Mouse (Mus musculus) heart, postnatal 25 days (tissue): ENCODE measurements at regions not wholly inside any gene's neighbourhood (a gene's known extent, or its start where the extent isn't known, plus 50 kb on each side); places are given as distances from the start of the nearest gene placed in this dataset.

Experiments used
- DNase-seq: peaks from one replicate; pipeline ENCODE4 v3.0.0; 2022; ENCODE audit warnings: low spot score
- intact Hi-C: fragments of 180-260 bp; cut with DNase I; formaldehyde crosslinking; loops from one replicate; pipeline ENCODE4 v1.15.1; 2025

- intact Hi-C loops, result no loop called here
- no peak for DNase-seq
Observed at GRCm38 (mm10) chr6:88964071-88964470, 62.0 kb downstream of the Tpra1 start.

- intact Hi-C loops, result no loop called here
- DNase-seq, result no peak
Observed at GRCm38 (mm10) chr6:88964911-88965310, 62.9 kb downstream of the Tpra1 start.

- intact Hi-C loops, result no loop called here
Observed at GRCm38 (mm10) chr6:88965361-88966226, 63.5 kb downstream of the Tpra1 start.

GRCm38 (mm10) chr6:88966501-88966900 is 64.5 kb downstream of the Tpra1 start:
- no peak for DNase-seq
- intact Hi-C loops, result no loop called here

More at GRCm38 (mm10) chr6:88965361-88966226, 63.5 kb downstream of the Tpra1 start:
- no peak for DNase-seq

GRCm38 (mm10) chr6:88968842-88969241 is 66.8 kb downstream of the Tpra1 start:
- DNase-seq, result no peak
- intact Hi-C loops, result no loop called here

- intact Hi-C loops, result no loop called here
Observed at GRCm38 (mm10) chr6:88971729-88972128, 69.7 kb downstream of the Tpra1 start.

GRCm38 (mm10) chr6:88974457-88974856 is 72.4 kb downstream of the Tpra1 start:
- no peak for DNase-seq
- intact Hi-C loops, result no loop called here

More at GRCm38 (mm10) chr6:88971729-88972128, 69.7 kb downstream of the Tpra1 start:
- DNase-seq, result no peak

- no peak for DNase-seq
- intact Hi-C loops, result no loop called here
Observed at GRCm38 (mm10) chr6:88976581-88976980, 74.5 kb downstream of the Tpra1 start.

GRCm38 (mm10) chr6:88976994-88977393 is 74.9 kb downstream of the Tpra1 start:
- intact Hi-C loops, result no loop called here
- no peak for DNase-seq

- intact Hi-C loops, result no loop called here
- no peak for DNase-seq
Observed at GRCm38 (mm10) chr6:88978970-88979369, 76.9 kb downstream of the Tpra1 start.

- DNase-seq, result no peak
- intact Hi-C loops, result loop anchor here (2.0 kb wide), 1 partner anchor 573 kb away; no protein-coding TSS in a partner anchor
Observed at GRCm38 (mm10) chr6:88980112-88980511, 78.1 kb downstream of the Tpra1 start.

- intact Hi-C loops, result loop anchor here (2.0 kb wide), 1 partner anchor 571 kb away; no protein-coding TSS in a partner anchor
- no peak for DNase-seq
Observed at GRCm38 (mm10) chr6:88981544-88981943, 79.5 kb downstream of the Tpra1 start.

GRCm38 (mm10) chr6:88984170-88984569 is 82.1 kb downstream of the Tpra1 start:
- intact Hi-C loops, result no loop called here
- no peak for DNase-seq

GRCm38 (mm10) chr6:88984863-88985262 is 82.8 kb downstream of the Tpra1 start:
- intact Hi-C loops, result no loop called here
- no peak for DNase-seq

- intact Hi-C loops, result no loop called here
Observed at GRCm38 (mm10) chr6:88988551-88988950, 86.5 kb downstream of the Tpra1 start.

GRCm38 (mm10) chr6:88989617-88990299 is 87.7 kb downstream of the Tpra1 start:
- intact Hi-C loops, result no loop called here
- DNase-seq, result no peak

More at GRCm38 (mm10) chr6:88988551-88988950, 86.5 kb downstream of the Tpra1 start:
- no peak for DNase-seq

- DNase-seq, result no peak
- intact Hi-C loops, result no loop called here
Observed at GRCm38 (mm10) chr6:88990300-88990685, 88.2 kb downstream of the Tpra1 start.

- intact Hi-C loops, result no loop called here
Observed at GRCm38 (mm10) chr6:88995077-88995476, 93.0 kb downstream of the Tpra1 start.

GRCm38 (mm10) chr6:88998927-88999722 is 97.1 kb downstream of the Tpra1 start:
- intact Hi-C loops, result no loop called here
- no peak for DNase-seq

More at GRCm38 (mm10) chr6:88995077-88995476, 93.0 kb downstream of the Tpra1 start:
- no peak for DNase-seq

GRCm38 (mm10) chr6:89000359-89000758 is 98.3 kb downstream of the Tpra1 start:
- intact Hi-C loops, result no loop called here
- DNase-seq, result no peak
